Mouse (Mus musculus) yolk sac, embryonic 10.5 days (tissue): ENCODE results near the gene Terb1.
A peak's percentile ranks its signal among the peaks of the same experiment; 100 is the strongest.

Experiments used
- DNase-seq: peaks from one replicate; pipeline ENCODE4 v3.0.0-alpha.2; 2017; ENCODE audit warnings: low spot score

Terb1 gene

DNA sequence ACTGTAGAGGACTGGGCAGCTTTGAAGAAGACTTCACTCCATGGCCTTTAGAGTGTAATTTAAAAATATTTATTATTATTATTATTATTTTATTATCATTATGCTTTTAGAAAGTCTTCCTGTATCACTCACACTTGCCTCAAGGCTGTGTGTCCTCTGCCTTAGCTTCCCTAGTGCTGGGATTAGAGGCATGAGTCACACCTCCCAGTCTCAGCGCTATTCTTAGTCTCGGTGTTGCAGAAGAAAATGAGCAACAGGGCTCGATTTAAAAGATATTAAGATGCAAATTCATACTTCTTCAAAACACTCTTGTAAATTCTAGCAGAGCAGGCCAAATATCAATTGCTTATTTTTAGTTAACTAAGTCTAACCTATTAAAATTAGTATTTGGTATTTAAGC lies 60.9 kb downstream of the Terb1 start:
- no peak for DNase-seq

GRCm38 (mm10) chr8:104446016-104446415 lies 63.7 kb downstream of the Terb1 start:
- DNase-seq, result no peak

- no peak for DNase-seq
These were observed 64.5 kb downstream of the Terb1 start for GRCm38 (mm10) chr8:104445248-104445647.

GRCm38 (mm10) chr8:104443125-104443679 lies 66.5 kb downstream of the Terb1 start:
- DNase-seq, result no peak

- peak; percentile 90 for DNase-seq
These were observed 67.2 kb downstream of the Terb1 start, which contains the start of gene Dync1li2 for GRCm38 (mm10) chr8:104442299-104443124. Gene Dync1li2, minus strand, starts transcription at chr8:104443047.

GRCm38 (mm10) chr8:104441613-104442012 lies 68.1 kb downstream of the Terb1 start:
- no peak for DNase-seq

DNA sequence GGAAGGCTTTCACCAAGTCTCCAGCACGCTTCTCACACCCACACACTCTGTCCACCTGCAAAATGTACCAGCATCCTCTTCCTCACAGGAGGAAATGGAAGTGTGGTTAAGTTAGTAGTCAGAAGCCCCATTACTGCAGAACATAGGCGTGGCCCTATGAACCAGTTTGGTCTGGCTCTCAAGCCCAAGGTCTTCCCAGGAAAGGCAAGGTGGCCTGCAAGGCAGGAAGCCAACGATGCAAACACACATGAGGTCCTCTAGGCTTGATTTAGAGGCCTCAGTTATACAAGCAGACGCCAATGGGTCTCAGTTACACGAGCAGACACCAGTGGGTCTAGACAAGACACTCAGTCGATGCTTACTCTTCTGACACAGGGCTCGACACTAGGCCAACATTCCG lies 70.2 kb downstream of the Terb1 start:
- DNase-seq, result no peak

- DNase-seq, result no peak
These were observed 72.1 kb downstream of the Terb1 start for GRCm38 (mm10) chr8:104437494-104438135.

DNA sequence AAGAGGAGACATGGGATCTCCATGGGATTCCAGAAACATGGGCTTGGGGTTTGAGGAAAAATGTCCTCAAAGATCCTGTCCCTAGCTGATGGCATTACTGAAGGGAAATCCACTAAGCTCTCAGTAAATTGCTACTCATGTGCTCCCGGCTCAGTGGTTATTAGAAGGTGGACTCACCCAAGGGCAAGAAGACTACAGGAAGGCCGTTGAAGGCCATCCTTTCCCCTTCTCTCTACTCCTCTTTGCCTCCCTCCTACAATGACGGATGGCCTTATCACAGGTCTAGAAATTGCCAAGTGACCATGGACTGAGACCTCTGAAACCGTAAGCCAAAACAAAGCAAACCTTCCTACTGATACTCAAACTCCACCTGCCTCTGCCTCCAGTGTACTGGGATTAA lies 73.1 kb downstream of the Terb1 start:
- DNase-seq, result no peak

GRCm38 (mm10) chr8:104436038-104436437 lies 73.7 kb downstream of the Terb1 start:
- no peak for DNase-seq

- DNase-seq, result no peak
These were observed 74.8 kb downstream of the Terb1 start for GRCm38 (mm10) chr8:104434826-104435354.

DNA sequence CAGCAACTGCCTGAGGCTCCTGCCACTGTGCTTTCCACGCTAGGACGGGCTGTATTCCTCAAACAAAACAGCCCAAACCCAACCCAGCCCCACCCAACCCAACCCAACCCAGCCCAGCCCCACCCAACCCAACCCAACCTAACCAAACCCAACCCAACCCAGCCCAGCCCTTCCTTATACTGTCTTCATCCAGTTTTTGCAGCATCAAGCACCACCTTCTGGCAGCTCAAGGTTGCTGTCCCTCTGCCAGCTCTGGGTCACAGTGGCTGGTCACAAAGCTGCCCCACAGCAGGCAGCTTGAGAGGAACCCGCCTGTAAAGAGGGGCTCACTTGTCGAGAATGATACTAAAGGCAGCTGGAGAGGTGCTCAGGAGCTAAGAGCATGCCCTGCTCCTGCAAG lies 75.4 kb downstream of the Terb1 start:
- DNase-seq, result no peak

GRCm38 (mm10) chr8:104433191-104433842 lies 76.4 kb downstream of the Terb1 start:
- DNase-seq, result no peak

GRCm38 (mm10) chr8:104432656-104433055 lies 77.1 kb downstream of the Terb1 start:
- no peak for DNase-seq

DNA sequence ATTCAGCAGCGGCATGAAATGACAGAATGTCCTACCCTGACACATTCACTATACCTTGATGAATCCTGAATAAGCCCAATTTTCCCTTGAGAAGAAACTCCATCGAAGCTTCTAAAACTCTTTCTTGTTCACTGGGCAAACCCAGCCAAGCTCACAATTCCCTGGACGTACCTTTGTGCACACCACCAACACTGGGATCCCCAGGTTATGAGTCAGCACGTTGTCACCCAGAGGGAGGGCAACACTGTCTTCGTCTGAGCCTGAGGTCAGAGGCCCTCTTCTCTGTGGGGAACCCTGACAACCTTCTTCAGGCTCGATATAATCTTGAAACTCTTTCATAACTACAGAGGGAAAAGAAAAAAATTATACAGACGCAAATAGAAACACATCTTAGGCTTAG lies 79.5 kb downstream of the Terb1 start:
- no peak for DNase-seq

DNA sequence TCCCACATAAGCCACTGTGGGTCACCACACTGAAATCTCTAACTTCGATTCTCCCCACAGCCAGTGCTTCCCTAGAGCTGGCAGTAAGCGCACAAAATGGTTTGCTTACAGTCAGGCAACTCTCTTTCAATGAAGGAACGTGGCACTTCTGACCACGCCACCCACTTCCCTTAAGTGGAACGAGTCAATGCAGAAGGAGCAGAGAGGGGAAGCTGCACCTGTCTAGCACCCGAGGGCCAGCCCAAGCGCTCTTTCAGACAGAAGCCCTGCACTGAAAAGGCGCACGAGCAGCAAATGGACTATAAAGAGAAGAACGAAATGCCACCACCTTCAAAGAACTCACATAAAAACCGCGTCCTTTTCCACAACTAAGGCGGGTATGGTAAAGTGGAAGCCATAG lies 82.0 kb downstream of the Terb1 start:
- DNase-seq, result no peak

DNA sequence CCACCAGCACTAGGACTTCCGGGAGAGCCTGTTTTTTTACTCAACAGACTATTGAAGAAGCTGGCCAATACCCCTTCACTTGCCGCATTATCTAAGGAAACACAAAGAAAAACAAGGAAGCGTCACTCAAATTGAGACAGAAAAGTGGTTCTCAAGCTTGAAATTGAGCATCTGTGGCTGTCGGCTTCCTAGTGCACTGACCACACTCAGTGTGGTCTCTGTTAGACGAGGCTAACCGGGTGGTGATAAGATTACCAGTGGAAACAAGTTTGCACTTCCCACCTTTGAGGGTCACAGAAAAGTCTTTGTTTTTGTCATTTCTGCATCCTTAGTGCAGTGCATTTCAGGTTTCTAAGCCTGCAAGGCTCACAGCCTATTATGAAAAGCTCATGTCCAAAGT lies 87.4 kb downstream of the Terb1 start:
- DNase-seq, result no peak

DNA sequence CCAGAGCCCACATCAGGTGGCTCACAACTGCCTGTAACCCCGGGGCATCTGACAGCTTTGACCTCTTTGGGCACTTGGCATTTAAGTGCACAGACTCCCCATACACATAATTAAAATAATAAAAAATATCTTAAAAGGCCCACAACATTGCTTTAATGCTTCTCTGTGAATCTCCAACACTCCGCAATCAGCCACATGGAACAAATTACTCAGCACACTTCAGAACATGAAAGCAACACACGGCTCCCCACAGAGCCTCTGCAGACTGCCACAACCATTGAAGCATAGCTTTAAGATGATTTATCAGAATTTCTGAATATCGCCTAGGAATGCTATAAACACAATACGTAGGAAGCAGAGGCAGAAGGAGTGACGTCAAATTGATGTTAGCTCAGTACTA lies 93.7 kb downstream of the Terb1 start:
- no peak for DNase-seq

GRCm38 (mm10) chr8:104414204-104414603 lies 95.5 kb downstream of the Terb1 start:
- DNase-seq, result no peak

GRCm38 (mm10) chr8:104413770-104414169 lies 95.9 kb downstream of the Terb1 start:
- DNase-seq, result no peak

GRCm38 (mm10) chr8:104412805-104413532 lies 96.7 kb downstream of the Terb1 start:
- peak; percentile 43 for DNase-seq

- no peak for DNase-seq
These were observed 97.7 kb downstream of the Terb1 start for GRCm38 (mm10) chr8:104411972-104412371.
